ENCODE assay signal across 9 mouse cellular contexts in genomic region chr6:134171906-134172728, GRCm38 (mm10).
DNase-seq lines count a peak whose midpoint lies in the region; ATAC-seq lines count a peak whose summit lies in the region.
"Had no signal": no experiment of that assay in that cellular context is flagged by ENCODE, and none has a peak within 500 bp of the region (broad histone marks: within the 10 kb centered on the region; RNA-seq: fewer than 3 reads in every experiment).

No protein-coding gene starts in this region.

- H3K9ac ChIP-seq in liver, embryonic 13.5 days, result no peak overlapping the region
- H3K9ac ChIP-seq in midbrain, embryonic 11.5 days (ENCODE audit: low read length), result no peak overlapping the region
- H3K9ac ChIP-seq in intestine, embryonic 16.5 days (ENCODE audit: low read depth, low read length), result no peak overlapping the region
- H3K9ac ChIP-seq: embryonic facial prominence, embryonic 15.5 days had no signal

- H3K4me2 ChIP-seq in liver, embryonic 13.5 days, result no peak overlapping the region
- H3K4me2 ChIP-seq in midbrain, embryonic 11.5 days, result no peak overlapping the region
- no peak overlapping the region for H3K4me2 ChIP-seq in intestine, embryonic 16.5 days (ENCODE audit: low read depth, low read length)
- H3K4me2 ChIP-seq: embryonic facial prominence, embryonic 15.5 days had no signal

- H3K27ac ChIP-seq in liver, embryonic 13.5 days, result 0 out of 2 replicates have a peak overlapping the region, but pooled peaks have one; percentile 2
- H3K27ac ChIP-seq in midbrain, embryonic 11.5 days (ENCODE audit: low read depth, low read length), result no peak overlapping the region
- H3K27ac ChIP-seq in intestine, embryonic 16.5 days (ENCODE audit: low read length), result no peak overlapping the region
- H3K27ac ChIP-seq: embryonic facial prominence, embryonic 15.5 days had no signal

- no peaks in the 10 kb centered on the region for H3K36me3 ChIP-seq in liver, embryonic 13.5 days
- no peaks in the 10 kb centered on the region for H3K36me3 ChIP-seq in midbrain, embryonic 11.5 days (ENCODE audit: control insufficient read depth, insufficient read depth, low read length)
- H3K36me3 ChIP-seq in intestine, embryonic 16.5 days (ENCODE audit: control insufficient read depth, insufficient read depth, low read length), result no peaks in the 10 kb centered on the region
- H3K36me3 ChIP-seq: embryonic facial prominence, embryonic 15.5 days had no signal

- no peaks in the 10 kb centered on the region for H3K27me3 ChIP-seq in liver, embryonic 13.5 days
- H3K27me3 ChIP-seq in midbrain, embryonic 11.5 days (ENCODE audit: control insufficient read depth, insufficient read depth, low read length), result no peaks in the 10 kb centered on the region
- H3K27me3 ChIP-seq in intestine, embryonic 16.5 days (replicated peaks; ENCODE audit: control insufficient read depth, insufficient read depth, low read length), result no peaks in the 10 kb centered on the region
- H3K27me3 ChIP-seq: embryonic facial prominence, embryonic 15.5 days had no signal

- no peak overlapping the region for H3K4me3 ChIP-seq in liver, embryonic 13.5 days (replicated peaks)
- H3K4me3 ChIP-seq in midbrain, embryonic 11.5 days (ENCODE audit: low read depth, low read length), result no peak overlapping the region
- H3K4me3 ChIP-seq in intestine, embryonic 16.5 days (ENCODE audit: low read length), result no peak overlapping the region
- H3K4me3 ChIP-seq: embryonic facial prominence, embryonic 15.5 days had no signal

- DNase-seq in heart, adult 11 months, result peak; percentile 83
- no peak for DNase-seq in heart, postnatal 14 days
- DNase-seq in MEL-GATA-1-ER (ENCODE audit: extremely low read depth, low read depth), result peak; percentile 59
- DNase-seq in gastrocnemius, postnatal 10 days, result peak; percentile 32
- DNase-seq in liver, embryonic 13.5 days, result no peak
- DNase-seq in lung, postnatal 4 days, result no peak
- no peak for DNase-seq in midbrain, embryonic 11.5 days (ENCODE audit: low spot score, missing footprints)

- intact Hi-C loops in heart, postnatal 14 days (cut with DNase I), result no loop called here

- ATAC-seq in liver, embryonic 13.5 days (ENCODE audit: low read depth), result no peak
- ATAC-seq in midbrain, embryonic 11.5 days (ENCODE audit: low FRiP score), result no peak
- ATAC-seq in intestine, embryonic 16.5 days, result no peak

- 63% methylated on average over 17 of the region's 17 CpGs for WGBS in liver, embryonic 13.5 days (ENCODE audit: insufficient replicate concordance)
- 94% methylated on average over 17 of the region's 17 CpGs for WGBS in midbrain, embryonic 11.5 days
- WGBS in intestine, embryonic 16.5 days, result 85% methylated on average over 17 of the region's 17 CpGs

- peaks cover 69% of the 10 kb centered on the region for H3K4me1 ChIP-seq in liver, embryonic 13.5 days (replicated peaks)
- no peaks in the 10 kb centered on the region for H3K4me1 ChIP-seq in midbrain, embryonic 11.5 days (ENCODE audit: control insufficient read depth, insufficient read depth, low read length)
- peaks cover 16% of the 10 kb centered on the region for H3K4me1 ChIP-seq in intestine, embryonic 16.5 days (ENCODE audit: control insufficient read depth, insufficient read depth, low read length)

- no peaks in the 10 kb centered on the region for H3K9me3 ChIP-seq in liver, embryonic 13.5 days (replicated peaks)
- H3K9me3 ChIP-seq in midbrain, embryonic 11.5 days (ENCODE audit: control insufficient read depth, low read length), result no peaks in the 10 kb centered on the region
- H3K9me3 ChIP-seq in intestine, embryonic 16.5 days (ENCODE audit: control insufficient read depth, low read length), result no peaks in the 10 kb centered on the region
- H3K9me3 ChIP-seq: embryonic facial prominence, embryonic 15.5 days had no signal

Comparison
In these comparisons a context has a peak if more than half of its experiments do, and no peak if none do; other contexts are left out.
1. DNase-seq: peak in heart, adult 11 months (single experiment), MEL-GATA-1-ER (single experiment) and gastrocnemius, postnatal 10 days (single experiment); none in heart, postnatal 14 days (0 of 2), liver, embryonic 13.5 days (single experiment), lung, postnatal 4 days (0 of 2) and midbrain, embryonic 11.5 days (single experiment).